Mouse (Mus musculus) small intestine, adult 2 months (tissue): ENCODE results near the gene Spcs2.

Experiments used
- CTCF ChIP-seq: fragments of 200-500 bp; IDR thresholded peaks from 2 replicates; pipeline ENCODE4 v1.5.1; 2012; ENCODE audit warnings: low read depth, mild to moderate bottlenecking, control low read depth, inconsistent platforms, low read length, moderate library complexity, mixed read lengths; ENCODE audit not compliant: insufficient replicate concordance, insufficient read length; ENCODE audit errors: extremely low read depth
- POLR2A ChIP-seq: fragments of 200-500 bp; IDR thresholded peaks from 2 replicates; pipeline ENCODE4 v1.6.1; 2012; ENCODE audit warnings: low read depth, mild to moderate bottlenecking, control low read depth, inconsistent platforms, low read length, moderate library complexity

DNA sequence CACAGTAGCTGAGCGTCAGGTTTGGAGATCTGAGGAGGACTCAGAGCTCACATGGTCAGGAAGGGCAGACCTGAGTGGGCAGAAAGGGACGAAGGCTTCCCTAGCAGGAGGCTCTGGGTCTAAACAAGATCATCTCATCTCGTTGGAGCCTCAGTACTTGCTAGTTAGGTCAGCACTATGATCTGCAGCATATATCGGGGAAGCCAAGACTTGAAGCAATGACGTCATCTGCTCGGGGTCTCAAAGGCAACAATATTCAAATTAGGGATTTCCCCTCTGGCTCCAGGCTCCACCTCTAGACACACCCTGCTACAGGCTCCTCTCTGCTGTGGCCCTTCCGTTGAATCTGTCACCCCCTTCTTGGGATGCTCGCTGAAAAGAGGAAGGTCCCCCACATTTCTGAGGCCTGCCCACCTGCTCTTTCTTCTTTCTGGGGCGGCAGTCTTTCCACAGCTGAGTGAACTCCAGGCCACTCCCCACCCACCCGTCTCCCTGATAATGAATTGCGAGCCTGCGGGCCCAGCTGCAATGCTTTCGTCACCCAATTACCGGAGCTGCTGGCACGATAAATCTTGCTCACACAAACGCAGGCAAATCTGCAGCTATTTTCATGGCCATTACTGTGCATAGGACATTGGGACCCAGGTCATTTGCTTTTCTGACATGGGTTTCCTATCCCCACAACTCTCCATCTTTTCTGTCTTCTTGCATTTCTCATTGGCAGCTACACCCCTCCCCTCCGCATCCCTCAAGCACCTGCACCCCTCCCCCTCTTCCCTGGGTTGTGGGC lies 67.9 kb downstream of the Spcs2 start:
- no peak for TF ChIP-seq CTCF
- no peak for TF ChIP-seq POLR2A
